ENCODE assay signal across 7 mouse cellular contexts in the genomic region with DNA sequence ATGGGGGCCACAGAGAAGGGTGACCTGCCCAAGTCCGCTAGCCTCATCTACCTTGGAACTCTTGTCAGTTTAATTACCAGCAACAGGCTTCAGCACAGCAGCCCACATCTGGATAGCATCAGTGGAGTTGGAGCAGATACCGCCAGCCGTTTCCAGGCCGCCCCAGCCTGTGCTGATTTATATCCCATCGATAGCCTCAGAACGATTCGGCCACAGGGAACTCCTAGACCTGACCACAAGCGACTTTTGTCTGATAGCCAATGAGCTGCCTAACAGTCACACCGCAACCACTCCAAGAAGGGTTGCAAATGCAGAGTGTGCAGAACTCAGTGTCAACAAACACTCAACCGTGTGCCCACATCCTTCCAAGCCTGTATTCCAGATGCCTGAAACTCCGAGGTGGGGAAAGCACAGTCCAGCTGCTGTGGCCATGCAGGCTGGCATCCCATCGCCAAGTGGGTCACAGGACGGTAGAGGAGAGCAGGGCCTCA.
DNase-seq lines count a peak whose midpoint lies in the region; ATAC-seq and TF ChIP-seq lines count a peak whose summit lies in the region.

No protein-coding gene starts in this region.

- H3K4me2 ChIP-seq in intestine, embryonic 14.5 days (ENCODE audit: low read length): peak overlapping the region; percentile 20; the same call in 1 of the 2 replicates
- no peak overlapping the region for H3K4me2 ChIP-seq in intestine, postnatal 0 days (replicated peaks; ENCODE audit: low read depth)

- WGBS in intestine, embryonic 14.5 days: 37% methylated on average over 13 of the region's 13 CpGs
- WGBS in intestine, postnatal 0 days: 55% methylated on average over 13 of the region's 13 CpGs
- WGBS in embryonic facial prominence, embryonic 10.5 days: 38% methylated on average over 13 of the region's 13 CpGs

- no peak for TF ChIP-seq CTCF in intestine, postnatal 0 days (IDR thresholded peaks at IDR 0.05; ENCODE audit: low read depth)

- H3K4me1 ChIP-seq in intestine, embryonic 14.5 days (replicated peaks; ENCODE audit: control insufficient read depth, insufficient read depth, low read length): peaks cover 44% of the 10 kb centered on the region
- H3K4me1 ChIP-seq in intestine, postnatal 0 days (replicated peaks; ENCODE audit: control insufficient read depth, insufficient read depth, low read length): no peaks in the 10 kb centered on the region
- H3K4me1 ChIP-seq in embryonic facial prominence, embryonic 10.5 days: peaks cover 86% of the 10 kb centered on the region

- no peaks in the 10 kb centered on the region for H3K9me3 ChIP-seq in intestine, embryonic 14.5 days (ENCODE audit: control insufficient read depth, low read length)
- no peaks in the 10 kb centered on the region for H3K9me3 ChIP-seq in intestine, postnatal 0 days (ENCODE audit: control insufficient read depth)
- H3K9me3 ChIP-seq in embryonic facial prominence, embryonic 10.5 days: no peaks in the 10 kb centered on the region

- no peak for DNase-seq in intestine, embryonic 14.5 days (ENCODE audit: low spot score)
- DNase-seq in embryonic facial prominence, embryonic 10.5 days (ENCODE audit: low spot score): peak; percentile 78
- peak; percentile 10 to 28 for DNase-seq in gastrocnemius, postnatal 36 days
- DNase-seq in lung, postnatal 14 days: peak; percentile 35
- DNase-seq in T-cell, adult 2 months (ENCODE audit: low spot score): no peak
- no peak for DNase-seq in thymus, postnatal 36 days

- H3K27ac ChIP-seq in intestine, embryonic 14.5 days (ENCODE audit: low read depth): peak overlapping the region; percentile 3; the same call in 1 of the 2 replicates
- H3K27ac ChIP-seq in intestine, postnatal 0 days (ENCODE audit: low read depth, low read length): no peak overlapping the region
- peak overlapping the region; percentile 79 for H3K27ac ChIP-seq in embryonic facial prominence, embryonic 10.5 days (replicated peaks)

- H3K9ac ChIP-seq in intestine, embryonic 14.5 days (ENCODE audit: low read length): no peak overlapping the region
- no peak overlapping the region for H3K9ac ChIP-seq in intestine, postnatal 0 days (ENCODE audit: low read depth, low read length)

- peak; percentile 38; the same call in 1 of the 2 replicates for ATAC-seq in intestine, embryonic 14.5 days (replicated peaks; ENCODE audit: low FRiP score, low TSS enrichment, low read depth)
- ATAC-seq in intestine, postnatal 0 days: no peak

- no peak overlapping the region for H3K4me3 ChIP-seq in intestine, embryonic 14.5 days (ENCODE audit: low read depth, low read length)
- H3K4me3 ChIP-seq in intestine, postnatal 0 days (ENCODE audit: low read depth, low read length): no peak overlapping the region
- peak overlapping the region; percentile 30; the same call in 1 of the 2 replicates for H3K4me3 ChIP-seq in embryonic facial prominence, embryonic 10.5 days

- no peaks in the 10 kb centered on the region for H3K27me3 ChIP-seq in intestine, embryonic 14.5 days (replicated peaks; ENCODE audit: control insufficient read depth, insufficient read depth, low read length)
- no peaks in the 10 kb centered on the region for H3K27me3 ChIP-seq in intestine, postnatal 0 days (replicated peaks; ENCODE audit: control insufficient read depth, insufficient read depth, low read length)
- H3K27me3 ChIP-seq in embryonic facial prominence, embryonic 10.5 days (replicated peaks; ENCODE audit: low read depth, poor library complexity, severe bottlenecking): no peaks in the 10 kb centered on the region

- intact Hi-C loops in gastrocnemius, postnatal 36 days (cut with DNase I): no loop called here

- no peaks in the 10 kb centered on the region for H3K36me3 ChIP-seq in intestine, embryonic 14.5 days (ENCODE audit: control insufficient read depth, insufficient read depth, low read length)
- no peaks in the 10 kb centered on the region for H3K36me3 ChIP-seq in intestine, postnatal 0 days (ENCODE audit: control insufficient read depth, insufficient read depth)
- H3K36me3 ChIP-seq in embryonic facial prominence, embryonic 10.5 days (replicated peaks): no peaks in the 10 kb centered on the region

Comparison
In these comparisons a context has a peak if more than half of its experiments do, and no peak if none do; other contexts are left out.
1. DNase-seq: peak in embryonic facial prominence, embryonic 10.5 days (single experiment), gastrocnemius, postnatal 36 days (2 of 2) and lung, postnatal 14 days (single experiment); none in intestine, embryonic 14.5 days (single experiment), T-cell, adult 2 months (single experiment) and thymus, postnatal 36 days (0 of 2).